Mouse (Mus musculus): Measurements from ENCODE around the gene Ccdc40.
"Not testable (repeated sequence)": the region's sequence is repeated elsewhere in the genome, so short reads cannot be mapped to it uniquely, and the experiment has no call there.

Gene Ccdc40

GRCm38 (mm10) chr11:119235596-119235995 is 7.2 kb downstream of the Ccdc40 start:
- no peak for DNase-seq (ENCODE audit: extremely low read depth, insufficient read length, low spot score)

GRCm38 (mm10) chr11:119236354-119236753 is 8.0 kb downstream of the Ccdc40 start:
- DNase-seq (ENCODE audit: extremely low read depth, insufficient read length, low spot score), result no peak

- no peak for DNase-seq (ENCODE audit: extremely low read depth, insufficient read length, low spot score)
These were observed 8.6 kb downstream of the Ccdc40 start for GRCm38 (mm10) chr11:119237007-119237406.

GRCm38 (mm10) chr11:119237568-119238304 is 9.4 kb downstream of the Ccdc40 start:
- no peak for DNase-seq (ENCODE audit: extremely low read depth, insufficient read length, low spot score)

- DNase-seq (ENCODE audit: extremely low read depth, insufficient read length, low spot score), result no peak
These were observed 9.9 kb downstream of the Ccdc40 start for GRCm38 (mm10) chr11:119238305-119238721.

- no peak for DNase-seq (ENCODE audit: extremely low read depth, insufficient read length, low spot score)
These were observed 11.1 kb downstream of the Ccdc40 start for GRCm38 (mm10) chr11:119239480-119239879.

- not testable (repeated sequence) for DNase-seq (ENCODE audit: extremely low read depth, insufficient read length, low spot score)
These were observed 17.2 kb downstream of the Ccdc40 start for GRCm38 (mm10) chr11:119245543-119245942.

GRCm38 (mm10) chr11:119249011-119249410 is 20.6 kb downstream of the Ccdc40 start:
- peak; percentile 46 for DNase-seq (ENCODE audit: extremely low read depth, insufficient read length, low spot score)

- DNase-seq (ENCODE audit: extremely low read depth, insufficient read length, low spot score), result no peak
These were observed 22.6 kb downstream of the Ccdc40 start for GRCm38 (mm10) chr11:119250998-119251397.

GRCm38 (mm10) chr11:119252854-119253541 is 24.6 kb downstream of the Ccdc40 start:
- DNase-seq (ENCODE audit: extremely low read depth, insufficient read length, low spot score), result no peak

- DNase-seq (ENCODE audit: extremely low read depth, insufficient read length, low spot score), result not testable (repeated sequence)
These were observed 28.2 kb downstream of the Ccdc40 start for GRCm38 (mm10) chr11:119256557-119256956.

- DNase-seq (ENCODE audit: extremely low read depth, insufficient read length, low spot score), result no peak
These were observed 29.8 kb downstream of the Ccdc40 start for GRCm38 (mm10) chr11:119258216-119258571.

GRCm38 (mm10) chr11:119258572-119259322 is 30.4 kb downstream of the Ccdc40 start:
- no peak for DNase-seq (ENCODE audit: extremely low read depth, insufficient read length, low spot score)

GRCm38 (mm10) chr11:119259977-119260376 is 31.6 kb downstream of the Ccdc40 start:
- no peak for DNase-seq (ENCODE audit: extremely low read depth, insufficient read length, low spot score)

- DNase-seq (ENCODE audit: extremely low read depth, insufficient read length, low spot score), result no peak
These were observed 36.0 kb downstream of the Ccdc40 start for GRCm38 (mm10) chr11:119264413-119264812.

GRCm38 (mm10) chr11:119265811-119266210 is 37.4 kb downstream of the Ccdc40 start:
- no peak for DNase-seq (ENCODE audit: extremely low read depth, insufficient read length, low spot score)

- DNase-seq (ENCODE audit: extremely low read depth, insufficient read length, low spot score), result no peak
These were observed 38.9 kb downstream of the Ccdc40 start for GRCm38 (mm10) chr11:119267241-119267674.

- DNase-seq (ENCODE audit: extremely low read depth, insufficient read length, low spot score), result peak; percentile 88
These were observed 39.6 kb downstream of the Ccdc40 start, which contains the start of gene Gaa for GRCm38 (mm10) chr11:119267768-119268556. Gene Gaa, plus strand, starts transcription at chr11:119267887.

- DNase-seq (ENCODE audit: extremely low read depth, insufficient read length, low spot score), result no peak
These were observed 40.3 kb downstream of the Ccdc40 start for GRCm38 (mm10) chr11:119268557-119269195.

GRCm38 (mm10) chr11:119272492-119272891 is 44.1 kb downstream of the Ccdc40 start:
- DNase-seq (ENCODE audit: extremely low read depth, insufficient read length, low spot score), result not testable (repeated sequence)

All from 3134 (cell line).